Mouse (Mus musculus) embryo, embryonic 10.5 days (tissue): ENCODE results near the gene Plekhg4.
A peak's percentile ranks its signal among the peaks of the same experiment; 100 is the strongest.

Experiments
- DNase-seq: peaks from one replicate; pipeline ENCODE4 v3.0.0-alpha.2; 2015; ENCODE audit warnings: low spot score

The Plekhg4 gene

GRCm38 (mm10) chr8:105403467-105403866 lies 30.4 kb downstream of the Plekhg4 start:
- no peak for DNase-seq

GRCm38 (mm10) chr8:105404496-105404895 lies 31.4 kb downstream of the Plekhg4 start:
- no peak for DNase-seq

- no peak for DNase-seq
These were observed 33.3 kb downstream of the Plekhg4 start for GRCm38 (mm10) chr8:105406416-105406815.

GRCm38 (mm10) chr8:105408331-105408730 lies 35.3 kb downstream of the Plekhg4 start:
- DNase-seq, result no peak

- DNase-seq, result no peak
These were observed 36.9 kb downstream of the Plekhg4 start for GRCm38 (mm10) chr8:105409947-105410346.

GRCm38 (mm10) chr8:105413391-105413790 lies 40.3 kb downstream of the Plekhg4 start, which contains the start of the genes Kctd19 and Lrrc36:
Kctd19 (minus strand) TSS chr8:105413502.
Lrrc36 (plus strand) TSS chr8:105413571.
- DNase-seq, result peak; percentile 69

- no peak for DNase-seq
These were observed 45.9 kb downstream of the Plekhg4 start for GRCm38 (mm10) chr8:105418992-105419391.

- DNase-seq, result no peak
These were observed 46.7 kb downstream of the Plekhg4 start for GRCm38 (mm10) chr8:105419800-105420199.

GRCm38 (mm10) chr8:105422006-105422405 lies 48.9 kb downstream of the Plekhg4 start:
- no peak for DNase-seq

GRCm38 (mm10) chr8:105426878-105427277 lies 53.8 kb downstream of the Plekhg4 start:
- no peak for DNase-seq

GRCm38 (mm10) chr8:105431743-105432515 lies 58.9 kb downstream of the Plekhg4 start:
- DNase-seq, result no peak
